Mouse (Mus musculus): Measurements from ENCODE around the gene Gas8.
"Not testable (repeated sequence)": the region's sequence is repeated elsewhere in the genome, so short reads cannot be mapped to it uniquely, and the experiment has no call there.

Gas8 gene

GRCm38 (mm10) chr8:123515540-123515897, 3.1 kb upstream of the Gas8 start:
- DNase-seq (ENCODE audit: low spot score), result no peak

- no peak for DNase-seq (ENCODE audit: low spot score)
Observed at GRCm38 (mm10) chr8:123516596-123516995, 2.0 kb upstream of the Gas8 start.

- no peak for DNase-seq (ENCODE audit: low spot score)
Observed at GRCm38 (mm10) chr8:123518172-123518571, 462 bp upstream of the Gas8 start.

GRCm38 (mm10) chr8:123520048-123520447, 1.4 kb downstream of the Gas8 start:
- DNase-seq (ENCODE audit: low spot score), result not testable (repeated sequence)

- DNase-seq (ENCODE audit: low spot score), result no peak
Observed at GRCm38 (mm10) chr8:123527720-123528489, 9.3 kb downstream of the Gas8 start.

- no peak for DNase-seq (ENCODE audit: low spot score)
Observed at GRCm38 (mm10) chr8:123536242-123536989, 17.8 kb downstream of the Gas8 start.

- DNase-seq (ENCODE audit: low spot score), result no peak
Observed at GRCm38 (mm10) chr8:123536990-123537380, 18.4 kb downstream of the Gas8 start.

- DNase-seq (ENCODE audit: low spot score), result not testable (repeated sequence)
Observed at GRCm38 (mm10) chr8:123537641-123538040, 19.0 kb downstream of the Gas8 start.

GRCm38 (mm10) chr8:123564221-123564620, 45.6 kb downstream of the Gas8 start:
- DNase-seq (ENCODE audit: low spot score), result not testable (repeated sequence)

GRCm38 (mm10) chr8:123575386-123575785, 56.8 kb downstream of the Gas8 start:
- DNase-seq (ENCODE audit: low spot score), result not testable (repeated sequence)
